Mouse (Mus musculus) heart, adult 2 months (tissue): ENCODE results near the gene Ap2m1.
A peak's percentile ranks its signal among the peaks of the same experiment; 100 is the strongest.

ENCODE experiments used
- CTCF ChIP-seq: fragments of 200-600 bp; IDR thresholded peaks from 2 replicates; pipeline ENCODE4 v1.8.1; 2022; ENCODE audit warnings: antibody characterized with exemption, mild to moderate bottlenecking, moderate library complexity
- EP300 ChIP-seq: fragments of 200-500 bp; IDR thresholded peaks from 2 replicates; pipeline ENCODE4 v1.6.1; 2011; ENCODE audit warnings: low read depth, low read length, control low read depth; ENCODE audit not compliant: insufficient read depth
- POLR2A ChIP-seq: fragments of 200-500 bp; IDR thresholded peaks from 2 replicates; pipeline ENCODE4 v1.6.1; 2011; ENCODE audit warnings: mild to moderate bottlenecking, low read depth, low read length, control low read depth; ENCODE audit not compliant: insufficient read depth

DNA sequence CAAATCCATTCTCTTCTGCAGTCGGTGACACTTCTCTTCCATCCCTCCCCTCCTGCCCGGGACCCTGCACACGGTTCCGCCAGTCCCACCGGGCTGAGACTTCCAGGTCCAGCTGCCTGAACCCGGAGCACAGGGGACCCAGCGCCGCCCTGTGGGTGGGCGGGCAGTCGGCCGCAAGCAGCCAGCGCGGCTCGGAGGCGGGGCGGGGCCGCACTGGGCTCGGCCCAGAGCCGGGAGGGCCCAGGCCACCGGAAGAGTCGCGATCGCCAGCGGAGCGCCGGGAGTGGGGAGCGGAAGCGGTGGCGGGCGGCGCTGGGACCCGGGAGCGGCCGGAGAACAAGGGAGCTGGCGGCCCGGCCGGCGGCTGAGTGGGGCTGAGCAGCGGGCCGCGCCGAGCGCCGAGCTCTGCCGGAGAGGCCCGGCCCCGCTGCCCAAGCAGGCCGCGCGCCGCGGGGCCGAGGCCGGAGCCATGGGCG lies 18.5 kb upstream of the Ap2m1 start, which contains the start of gene Dvl3:
- TF ChIP-seq CTCF (peak; percentile 74), EP300 (no peak), POLR2A (peak; percentile 80)
